Mouse (Mus musculus): ENCODE results near the gene Gfy. TPM values are rescaled to one million over a fixed set of nuclear protein-coding genes. Genes with fewer than 3 reads are reported as not detected.

The Gfy gene
- total RNA-seq, 2 experiments from 2014 or later = not detected

GRCm38 (mm10) chr7:45169495-45169894 lies 9.9 kb downstream of the Gfy start:
- DNase-seq = no peak
- intact Hi-C loops (cut with DNase I) = no loop called here

- intact Hi-C loops (cut with DNase I) = no loop called here
- DNase-seq = no peak
These were observed 10.7 kb downstream of the Gfy start for GRCm38 (mm10) chr7:45168656-45169055.

DNA sequence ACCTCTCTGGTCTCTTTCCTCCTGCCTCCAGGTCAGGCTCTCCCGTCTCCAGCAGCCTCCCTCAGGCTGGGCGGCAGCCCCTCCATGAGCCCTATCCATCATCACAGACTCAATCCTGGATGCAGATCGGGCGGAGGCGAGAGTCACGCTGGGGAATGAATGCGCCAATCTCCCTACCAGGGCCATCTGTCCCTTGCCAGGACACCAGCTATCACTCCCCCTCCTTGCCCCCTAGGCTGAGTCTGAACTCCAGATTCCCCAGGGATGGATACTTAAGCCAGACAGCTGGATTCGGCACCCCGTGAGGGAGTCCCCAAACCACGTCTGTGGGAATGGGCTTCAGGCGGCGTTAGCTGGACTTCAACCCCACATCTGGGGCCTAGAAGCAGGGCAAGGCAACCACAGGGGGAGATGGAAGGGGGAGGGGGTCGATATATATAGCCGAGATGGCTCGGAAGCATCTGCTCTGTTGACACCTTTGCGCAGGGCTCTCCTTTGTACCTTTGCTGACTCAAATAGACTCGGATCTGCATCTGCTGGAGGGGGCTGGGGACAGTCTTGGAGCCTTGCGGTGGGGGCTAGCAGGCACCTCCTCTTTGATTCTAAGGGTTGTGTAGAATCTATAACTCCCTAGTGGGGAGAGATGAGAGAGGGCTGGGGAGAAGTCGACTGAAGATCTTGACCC lies 11.5 kb downstream of the Gfy start:
- DNase-seq = no peak
- intact Hi-C loops (cut with DNase I) = no loop called here

DNA sequence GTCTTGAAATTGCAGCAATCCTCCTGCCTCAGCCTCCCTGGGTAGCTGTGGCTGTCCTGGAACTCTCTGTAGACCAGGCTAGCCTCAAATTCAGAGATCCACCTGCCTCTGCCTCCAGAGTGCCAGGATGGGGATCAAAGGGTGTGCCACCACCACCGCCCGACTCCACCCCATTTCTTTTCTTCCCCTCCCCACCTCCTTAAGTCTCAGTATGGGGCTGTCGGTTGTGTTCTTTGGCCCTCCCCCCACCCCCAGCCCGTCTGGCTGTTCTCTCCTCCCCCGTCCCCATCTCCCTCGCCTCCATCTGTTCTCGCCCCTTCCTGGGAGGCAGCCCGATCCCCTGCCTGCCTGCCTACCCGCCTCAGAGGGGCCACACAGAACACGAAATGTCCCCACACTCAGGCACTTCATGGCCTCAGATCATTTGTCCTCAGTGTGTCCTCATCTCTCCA lies 12.4 kb downstream of the Gfy start:
- intact Hi-C loops (cut with DNase I) = no loop called here
- no peak for DNase-seq

DNA sequence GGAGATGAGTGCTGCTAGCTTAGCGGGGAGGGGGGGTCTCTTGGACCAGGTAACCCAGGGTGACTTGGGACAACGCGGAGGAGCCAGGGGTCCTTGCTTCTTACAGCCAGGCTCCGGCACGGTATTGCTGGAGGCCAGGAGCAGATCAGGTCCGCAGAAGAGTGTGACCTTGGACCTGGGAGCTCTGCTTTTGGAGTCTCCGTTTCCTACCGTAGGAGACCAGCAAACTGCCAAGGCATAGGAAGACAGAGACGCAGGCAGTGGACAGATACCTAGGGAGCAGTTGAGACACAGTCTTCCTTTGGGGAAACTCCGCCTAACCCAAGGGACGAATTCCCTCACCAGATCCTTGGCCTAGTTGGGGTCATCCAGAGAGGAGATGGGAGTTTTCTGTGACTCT lies 13.7 kb downstream of the Gfy start:
- DNase-seq = no peak
- intact Hi-C loops (cut with DNase I) = no loop called here

DNA sequence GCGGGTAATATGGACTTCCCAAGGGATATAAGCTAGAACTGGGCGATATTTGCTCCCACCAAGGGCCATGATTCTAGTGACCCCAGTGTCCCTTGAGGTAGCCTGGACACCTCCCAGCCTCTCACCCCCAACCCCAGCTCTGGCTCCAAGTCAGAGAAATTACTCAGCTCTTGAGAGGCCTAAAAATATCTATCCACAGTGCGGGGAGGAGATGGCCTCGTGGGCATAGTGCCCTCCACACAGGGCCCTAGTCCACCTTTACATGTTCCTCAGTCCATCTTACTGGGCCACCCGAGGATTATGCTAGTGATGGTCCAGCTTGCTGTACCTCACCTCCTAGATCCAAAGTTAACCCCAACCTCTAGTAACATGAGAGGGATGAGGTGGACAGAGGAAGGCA lies 14.5 kb downstream of the Gfy start:
- intact Hi-C loops (cut with DNase I) = no loop called here

GRCm38 (mm10) chr7:45163735-45164490 lies 15.5 kb downstream of the Gfy start, which contains the start of gene Slc17a7:
Gene Slc17a7, plus strand, starts transcription at chr7:45163949.
- DNase-seq = no peak
- intact Hi-C loops (cut with DNase I) = no loop called here

More for the DNA sequence above, 14.5 kb downstream of the Gfy start:
- DNase-seq = no peak

GRCm38 (mm10) chr7:45162996-45163615 lies 16.3 kb downstream of the Gfy start:
- intact Hi-C loops (cut with DNase I) = loop anchor here (1.0 kb wide), 1 partner anchor 35 kb away; no protein-coding TSS in a partner anchor
- no peak for DNase-seq

GRCm38 (mm10) chr7:45162551-45162950 lies 16.8 kb downstream of the Gfy start:
- intact Hi-C loops (cut with DNase I) = loop anchor here (1.0 kb wide), 1 partner anchor 36 kb away; no protein-coding TSS in a partner anchor
- DNase-seq = no peak

DNA sequence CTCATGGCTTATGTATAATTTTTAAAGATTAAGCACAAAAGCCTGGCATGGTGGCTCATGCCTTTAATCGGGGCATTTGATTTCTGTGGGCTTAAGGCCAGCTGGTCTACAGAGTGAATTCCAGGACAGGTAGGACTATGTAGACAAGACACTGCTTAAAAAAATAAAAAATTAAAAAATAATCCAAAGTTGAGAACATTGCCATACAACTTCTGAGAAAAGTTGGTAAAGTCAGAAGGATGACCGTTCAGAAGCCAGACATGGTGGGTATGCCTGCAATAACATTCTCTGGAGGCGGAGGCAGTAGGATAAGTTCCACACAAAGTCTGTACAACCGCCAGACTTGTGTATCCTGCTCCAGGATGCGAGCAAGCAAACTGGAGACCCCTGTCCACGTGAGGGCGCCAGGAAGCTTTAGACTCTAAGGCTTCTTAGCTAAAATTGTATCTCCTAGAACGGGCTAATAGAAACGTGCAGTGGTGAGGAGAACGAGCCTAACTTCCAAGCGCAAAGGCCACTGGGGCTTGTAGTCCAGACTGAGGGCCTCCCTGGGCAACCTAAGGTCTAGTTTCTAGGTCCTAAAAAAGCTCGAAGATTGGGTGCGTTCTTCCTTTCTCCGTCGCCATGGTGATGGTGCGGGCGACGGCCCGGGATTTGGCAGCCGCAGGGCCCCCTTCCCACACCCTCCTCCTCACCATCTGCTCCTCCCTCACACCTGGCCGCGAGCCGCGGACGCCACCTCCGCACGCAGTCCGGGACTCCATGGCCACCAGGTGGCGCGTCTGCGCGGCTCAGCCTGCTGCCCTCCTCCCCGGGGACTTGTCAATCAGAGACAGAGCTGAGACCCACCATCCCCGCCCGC lies 17.5 kb downstream of the Gfy start:
- DNase-seq = peak; percentile 83 to 85
- intact Hi-C loops (cut with DNase I) = loop anchor here (1.0 kb wide), 1 partner anchor 36 kb away; no protein-coding TSS in a partner anchor

GRCm38 (mm10) chr7:45160866-45161265 lies 18.5 kb downstream of the Gfy start:
- no peak for DNase-seq
- intact Hi-C loops (cut with DNase I) = no loop called here

DNA sequence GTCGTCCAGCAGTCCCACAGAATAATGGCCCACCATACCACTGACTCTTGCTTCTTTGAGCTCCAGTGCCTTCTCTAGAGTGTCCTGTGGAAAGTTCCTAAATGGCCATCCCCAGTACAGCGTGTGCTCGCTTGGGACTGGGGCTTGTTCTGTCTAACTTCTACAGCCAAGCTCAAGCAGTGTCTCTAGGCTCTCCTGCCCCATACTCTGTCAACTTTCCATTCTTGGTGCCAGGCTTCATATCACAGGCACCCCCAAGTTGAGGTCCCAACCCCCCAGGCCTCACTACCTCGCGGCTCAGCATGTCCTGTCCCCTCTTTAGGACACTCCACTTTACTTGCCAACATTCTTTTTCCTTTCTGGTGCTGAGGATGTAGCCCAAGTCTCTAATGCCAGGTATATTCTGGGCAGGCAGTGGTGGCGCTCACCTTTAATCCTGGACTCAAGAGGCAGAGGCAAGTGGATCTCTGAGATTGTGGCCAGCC lies 19.0 kb downstream of the Gfy start:
- DNase-seq = no peak
- intact Hi-C loops (cut with DNase I) = no loop called here

- no peak for DNase-seq
- intact Hi-C loops (cut with DNase I) = no loop called here
These were observed 20.4 kb downstream of the Gfy start for GRCm38 (mm10) chr7:45158991-45159390.

DNA sequence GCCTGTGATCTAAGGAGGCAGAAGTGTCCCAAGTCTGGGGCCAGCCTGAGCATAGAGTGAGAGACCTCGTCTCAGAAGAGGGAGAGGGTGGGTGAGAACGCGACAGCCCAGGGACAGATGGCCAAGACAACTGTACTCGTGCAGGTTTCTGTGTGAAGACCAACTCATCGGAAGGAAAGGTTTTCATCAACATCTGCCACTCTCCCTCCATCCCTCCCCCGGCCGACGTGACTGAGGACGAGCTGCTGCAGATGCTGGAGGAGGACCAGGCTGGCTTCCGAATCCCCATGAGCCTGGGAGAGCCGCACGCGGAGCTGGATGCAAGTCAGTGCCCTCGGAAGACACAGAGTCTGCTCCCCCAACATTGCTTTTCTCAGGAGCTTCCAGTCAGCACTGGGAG lies 21.9 kb downstream of the Gfy start:
- DNase-seq = no peak
- intact Hi-C loops (cut with DNase I) = no loop called here

DNA sequence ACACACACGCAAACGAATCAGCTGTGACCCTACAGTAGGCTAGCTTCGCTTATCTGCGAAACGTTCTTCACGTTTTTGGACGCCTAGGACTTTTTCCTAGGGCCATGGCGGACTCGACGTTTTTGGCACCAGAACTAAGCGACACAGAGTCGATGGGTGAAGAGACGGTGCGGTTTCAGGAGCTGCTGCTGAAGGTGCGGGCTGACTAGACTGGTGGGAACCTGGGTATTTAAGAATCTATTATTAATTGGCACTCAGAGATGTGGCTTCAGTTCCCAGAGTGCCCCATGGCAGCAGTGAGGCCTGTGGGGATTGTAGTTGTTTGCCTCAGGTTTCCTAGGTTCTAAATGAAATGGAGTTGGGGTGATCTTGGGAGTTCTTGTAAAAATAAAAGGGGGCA lies 23.2 kb downstream of the Gfy start:
- intact Hi-C loops (cut with DNase I) = no loop called here
- DNase-seq = no peak

GRCm38 (mm10) chr7:45155590-45155989 lies 23.8 kb downstream of the Gfy start:
- DNase-seq = no peak
- intact Hi-C loops (cut with DNase I) = no loop called here

DNA sequence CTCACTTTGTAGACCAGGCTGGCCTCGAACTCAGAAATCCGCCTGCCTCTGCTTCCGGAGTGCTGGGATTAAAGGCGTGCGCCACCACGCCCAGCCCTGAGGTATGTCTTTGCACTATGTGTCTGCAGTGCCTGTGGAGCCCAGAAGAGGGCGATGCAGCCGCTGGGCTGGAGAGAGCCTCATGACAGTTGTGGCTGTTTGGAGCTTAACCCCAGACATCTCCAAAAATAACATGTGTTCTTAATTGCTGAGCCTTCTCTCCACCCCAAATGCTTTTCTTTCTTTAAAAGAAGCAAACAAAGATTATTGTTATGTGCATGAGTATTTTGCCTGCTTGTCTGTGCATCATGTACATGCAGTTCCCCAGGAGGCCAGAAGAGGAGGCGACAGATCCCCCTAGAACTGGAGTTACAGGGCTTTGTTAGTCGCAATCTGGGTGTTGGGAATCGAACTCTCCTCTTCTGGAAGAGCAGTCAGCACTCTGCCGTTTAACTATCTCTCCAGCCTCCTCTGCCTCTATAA lies 24.3 kb downstream of the Gfy start:
- DNase-seq = peak; percentile 56 to 58
- intact Hi-C loops (cut with DNase I) = no loop called here

- DNase-seq = peak; percentile 96
- intact Hi-C loops (cut with DNase I) = no loop called here
These were observed 25.0 kb downstream of the Gfy start, which contains the start of the genes Pih1d1 and Aldh16a1 for GRCm38 (mm10) chr7:45154096-45154992. Gene Pih1d1, plus strand, starts transcription at chr7:45154303. Gene Aldh16a1, minus strand, starts transcription at chr7:45154584.

DNA sequence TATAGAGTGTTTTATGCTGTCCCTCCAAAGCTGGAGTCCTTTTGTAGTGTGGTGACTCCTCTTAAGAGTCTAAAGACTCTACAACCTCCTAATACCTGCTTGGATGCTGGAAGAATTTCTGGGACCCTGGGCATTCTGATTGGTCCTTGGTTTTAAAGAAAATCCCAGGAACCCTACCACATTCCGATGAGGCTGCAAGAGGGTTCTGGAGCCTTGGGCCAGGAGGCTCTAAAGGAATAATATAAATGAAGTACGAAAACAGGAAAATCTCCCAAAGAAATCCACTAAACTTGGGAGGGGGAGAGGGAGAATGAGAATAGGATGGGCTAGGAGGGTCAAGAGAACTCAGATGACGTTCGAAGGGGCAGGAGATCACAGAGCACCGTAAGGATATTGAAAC lies 25.8 kb downstream of the Gfy start:
- no peak for DNase-seq
- intact Hi-C loops (cut with DNase I) = no loop called here
